Mouse (Mus musculus) ES-E14 (cell line): ENCODE measurements at regions not wholly inside any gene's neighbourhood (a gene's known extent, or its start where the extent isn't known, plus 50 kb on each side); places are given as distances from the start of the nearest gene placed in this dataset.
A peak's percentile ranks its signal among the peaks of the same experiment; 100 is the strongest.

ENCODE experiments used
- DNase-seq: peaks from one replicate; pipeline ENCODE4 v3.0.0-alpha.2; 2013; ENCODE audit warnings: low read depth, low spot score
- H3K27ac ChIP-seq: 2 replicates; pipeline ENCODE4 v1.5.1; 2012; ENCODE audit warnings: low read depth, mild to moderate bottlenecking, low read length, moderate library complexity, mixed read lengths; ENCODE audit not compliant: poor library complexity, insufficient read depth, severe bottlenecking
- H3K36me3 ChIP-seq: 2 replicates; pipeline ENCODE4 v1.6.1; 2012; ENCODE audit warnings: mild to moderate bottlenecking, low read length, moderate library complexity, mixed read lengths; ENCODE audit not compliant: control insufficient read depth, poor library complexity, insufficient read depth, severe bottlenecking
- H3K4me1 ChIP-seq, 2 experiments: fragments of 150-350 bp in 1 of 2; sonication (generic) in 1 of 2; 2 replicates each; pipeline ENCODE4 v1.6.1; 2012; ENCODE audit warnings: low read length in 2 of 2, mild to moderate bottlenecking in 1 of 2, mixed read lengths in 1 of 2; ENCODE audit not compliant: control insufficient read depth in 2 of 2, insufficient read depth in 2 of 2, poor library complexity in 1 of 2
- H3K4me3 ChIP-seq, 2 experiments: fragments of 150-350 bp in 1 of 2; sonication (generic) in 1 of 2; 2 replicates each; pipeline ENCODE4 v1.5.1; 2012; ENCODE audit warnings: low read length in 2 of 2, low read depth in 1 of 2, mild to moderate bottlenecking in 1 of 2, mixed read lengths in 1 of 2; ENCODE audit not compliant: insufficient read depth in 1 of 2, poor library complexity in 1 of 2, severe bottlenecking in 1 of 2
- H3K9ac ChIP-seq: 2 replicates; pipeline ENCODE4 v1.6.1; 2012; ENCODE audit warnings: low read depth, mild to moderate bottlenecking, low read length, mixed read lengths; ENCODE audit not compliant: poor library complexity, insufficient read depth, severe bottlenecking
- H3K9me3 ChIP-seq: fragments of 150-350 bp; sonication (generic); 2 replicates; pipeline ENCODE4 v1.6.1; 2012; ENCODE audit warnings: low read depth, mild to moderate bottlenecking, low read length; ENCODE audit not compliant: control insufficient read depth, insufficient read depth
- CHD2 ChIP-seq: IDR thresholded peaks from 2 replicates; pipeline ENCODE4 v1.6.1; 2014; ENCODE audit warnings: mild to moderate bottlenecking, low read depth, low read length, inconsistent platforms
- HCFC1 ChIP-seq: IDR thresholded peaks from 2 replicates; pipeline ENCODE4 v1.6.1; 2012; ENCODE audit warnings: low read length, inconsistent platforms, borderline replicate concordance; ENCODE audit not compliant: insufficient read depth
- MAFK ChIP-seq: IDR thresholded peaks from 2 replicates; pipeline ENCODE4 v1.6.1; 2014; ENCODE audit warnings: mild to moderate bottlenecking, low read depth, low read length, inconsistent platforms; ENCODE audit not compliant: insufficient read depth
- ZC3H11A ChIP-seq: IDR thresholded peaks from 2 replicates; pipeline ENCODE4 v1.6.1; 2012; ENCODE audit warnings: low read depth, mild to moderate bottlenecking, inconsistent platforms, low read length, borderline replicate concordance
- ZNF384 ChIP-seq: IDR thresholded peaks from 2 replicates; pipeline ENCODE4 v1.6.1; 2012; ENCODE audit warnings: low read depth, low read length, inconsistent platforms
- in situ Hi-C, 2 experiments: fragments of 600-800 bp; cut with MboI; formaldehyde crosslinking; loops; one replicate each; pipeline ENCODE4 v1.15.1; 2025; ENCODE audit warnings: low sequenced_read_pairs in 2 of 2, inconsistent platforms in 1 of 2; ENCODE audit not compliant: unreplicated experiment in 2 of 2

GRCm38 (mm10) chr1:128832201-128832883 lies 240.2 kb upstream of the Cxcr4 start:
- Histone ChIP-seq H3K9ac (no peak overlapping the region), H3K4me3 (no peak overlapping the region), H3K4me1 (no peaks in the 10 kb centered on the region), H3K36me3 (no peaks in the 10 kb centered on the region), H3K9me3 (no peaks in the 10 kb centered on the region), H3K27ac (no peak overlapping the region)
- TF ChIP-seq CHD2 (no peak), ZC3H11A (peak; percentile 83; the same call in 1 of the 2 replicates)
- in situ Hi-C loops, result loop anchor here in 1 of 2 experiments (25.0 kb wide), 1 partner anchor 545 kb away; no protein-coding TSS in a partner anchor
- DNase-seq, result peak; percentile 65

GRCm38 (mm10) chr1:128830671-128831240 lies 238.7 kb upstream of the Cxcr4 start:
- Histone ChIP-seq H3K4me1 (no peaks in the 10 kb centered on the region), H3K27ac (no peak overlapping the region), H3K9ac (no peak overlapping the region), H3K36me3 (no peaks in the 10 kb centered on the region), H3K9me3 (no peaks in the 10 kb centered on the region), H3K4me3 (no peak overlapping the region)
- no peak for TF ChIP-seq ZNF384
- TF ChIP-seq MAFK, result no peak
- TF ChIP-seq HCFC1, result no peak
- TF ChIP-seq CHD2, result no peak
- no peak for TF ChIP-seq ZC3H11A
- no peak for DNase-seq
- in situ Hi-C loops, result loop anchor here in 1 of 2 experiments (25.0 kb wide), 1 partner anchor 543 kb away; no protein-coding TSS in a partner anchor

GRCm38 (mm10) chr1:128829536-128829935 lies 237.4 kb upstream of the Cxcr4 start:
- Histone ChIP-seq H3K4me3 (no peak overlapping the region), H3K9ac (no peak overlapping the region), H3K27ac (no peak overlapping the region), H3K4me1 (no peaks in the 10 kb centered on the region), H3K9me3 (no peaks in the 10 kb centered on the region), H3K36me3 (no peaks in the 10 kb centered on the region)
- no peak for DNase-seq
- in situ Hi-C loops, result loop anchor here (10.0 to 25.0 kb wide), 2 partner anchors 542 to 545 kb away; no protein-coding TSS in a partner anchor
- TF ChIP-seq ZC3H11A (no peak), ZNF384 (no peak), CHD2 (no peak), HCFC1 (no peak), MAFK (no peak)

- Histone ChIP-seq H3K4me1 (no peaks in the 10 kb centered on the region), H3K36me3 (no peaks in the 10 kb centered on the region), H3K9ac (no peak overlapping the region), H3K4me3 (no peak overlapping the region), H3K9me3 (no peaks in the 10 kb centered on the region), H3K27ac (no peak overlapping the region)
- TF ChIP-seq ZC3H11A, result no peak
- TF ChIP-seq CHD2, result no peak
- TF ChIP-seq MAFK, result no peak
- no peak for TF ChIP-seq ZNF384
- TF ChIP-seq HCFC1, result no peak
- no peak for DNase-seq
- in situ Hi-C loops, result loop anchor here (10.0 to 25.0 kb wide), 2 partner anchors 539 to 542 kb away; no protein-coding TSS in a partner anchor
Observed at GRCm38 (mm10) chr1:128826419-128826818, 234.3 kb upstream of the Cxcr4 start.
